Mouse (Mus musculus): ENCODE results near the gene Cnnm1. TPM values are rescaled to one million over a fixed set of nuclear protein-coding genes. Genes with fewer than 3 reads are reported as not detected.

Gene Cnnm1
- total RNA-seq (2017), result not detected in 2 replicates

DNA sequence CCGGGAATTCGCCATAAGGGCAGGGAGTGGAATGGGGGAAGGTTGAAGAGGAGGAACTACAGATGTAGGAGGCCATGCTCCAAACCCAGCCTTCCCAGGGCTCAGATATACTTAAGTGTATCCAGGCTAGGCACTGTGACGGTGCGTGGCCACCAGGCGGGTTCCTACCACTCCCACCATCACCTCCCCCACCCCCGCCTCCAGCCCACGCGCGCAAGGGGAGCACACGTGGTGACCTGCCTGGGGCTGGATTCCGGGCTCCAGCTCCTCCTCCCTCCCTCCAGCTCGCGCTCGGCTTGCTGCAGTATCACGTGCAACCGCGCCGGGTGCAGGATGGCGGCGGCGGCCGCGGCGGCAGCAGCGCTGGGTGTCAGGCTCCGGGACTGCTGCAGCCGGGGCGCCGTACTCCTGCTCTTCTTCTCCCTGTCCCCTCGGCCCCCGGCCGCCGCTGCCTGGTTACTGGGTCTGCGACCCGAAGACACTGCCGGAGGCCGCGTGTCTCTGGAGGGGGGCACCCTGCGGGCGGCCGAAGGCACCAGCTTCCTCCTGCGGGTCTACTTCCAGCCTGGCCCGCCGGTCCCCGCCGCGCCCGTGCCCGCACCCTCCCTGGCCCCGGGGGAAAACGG is at the start of gene Cnnm1:
TSS of gene Cnnm1 (plus strand) at position 325 of the 626 bp plus-strand sequence.
- peak; percentile 49 to 71; a peak in 3 of 4 replicates for ATAC-seq (replicated peaks in 1 of 2; ENCODE audit: insufficient read depth in 1 of 2, low FRiP score in 2 of 2, low TSS enrichment in 1 of 2, low read depth in 1 of 2, poor library complexity in 2 of 2, severe bottlenecking in 2 of 2)

- ATAC-seq (replicated peaks in 1 of 2; ENCODE audit: insufficient read depth in 1 of 2, low FRiP score in 2 of 2, low TSS enrichment in 1 of 2, low read depth in 1 of 2, poor library complexity in 2 of 2, severe bottlenecking in 2 of 2), result peak; percentile 32 to 51; a peak in 2 of 4 replicates
Observed at GRCm38 (mm10) chr19:43396327-43396726, 43.9 kb upstream of the Cnnm1 start.

GRCm38 (mm10) chr19:43407181-43407580 is 33.1 kb upstream of the Cnnm1 start:
- ATAC-seq (replicated peaks in 1 of 2; ENCODE audit: insufficient read depth in 1 of 2, low FRiP score in 2 of 2, low TSS enrichment in 1 of 2, low read depth in 1 of 2, poor library complexity in 2 of 2, severe bottlenecking in 2 of 2), result no peak

DNA sequence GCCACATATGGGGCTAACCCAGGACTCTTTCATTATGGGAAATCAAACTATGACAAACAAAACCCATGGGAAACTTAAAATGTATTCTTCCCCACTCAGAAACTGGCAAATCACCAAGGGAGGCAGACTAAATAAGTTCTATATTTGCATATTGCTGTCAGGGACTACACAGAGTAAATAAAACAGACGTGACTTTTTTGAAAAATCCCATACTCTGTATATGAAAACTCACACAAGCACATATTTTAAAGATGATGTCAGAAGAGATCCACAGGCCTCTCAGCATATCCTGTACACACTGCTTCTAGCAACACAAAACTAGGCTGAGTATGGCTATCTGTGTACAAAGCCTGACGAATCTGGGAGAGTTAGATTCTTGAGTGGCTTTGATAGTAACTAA is 24.7 kb upstream of the Cnnm1 start:
- no peak for ATAC-seq (replicated peaks in 1 of 2; ENCODE audit: insufficient read depth in 1 of 2, low FRiP score in 2 of 2, low TSS enrichment in 1 of 2, low read depth in 1 of 2, poor library complexity in 2 of 2, severe bottlenecking in 2 of 2)

GRCm38 (mm10) chr19:43420506-43420905 is 19.7 kb upstream of the Cnnm1 start:
- ATAC-seq (replicated peaks in 1 of 2; ENCODE audit: insufficient read depth in 1 of 2, low FRiP score in 2 of 2, low TSS enrichment in 1 of 2, low read depth in 1 of 2, poor library complexity in 2 of 2, severe bottlenecking in 2 of 2), result no peak

- ATAC-seq (replicated peaks in 1 of 2; ENCODE audit: insufficient read depth in 1 of 2, low FRiP score in 2 of 2, low TSS enrichment in 1 of 2, low read depth in 1 of 2, poor library complexity in 2 of 2, severe bottlenecking in 2 of 2), result no peak
Observed at GRCm38 (mm10) chr19:43424082-43424481, 16.2 kb upstream of the Cnnm1 start.

DNA sequence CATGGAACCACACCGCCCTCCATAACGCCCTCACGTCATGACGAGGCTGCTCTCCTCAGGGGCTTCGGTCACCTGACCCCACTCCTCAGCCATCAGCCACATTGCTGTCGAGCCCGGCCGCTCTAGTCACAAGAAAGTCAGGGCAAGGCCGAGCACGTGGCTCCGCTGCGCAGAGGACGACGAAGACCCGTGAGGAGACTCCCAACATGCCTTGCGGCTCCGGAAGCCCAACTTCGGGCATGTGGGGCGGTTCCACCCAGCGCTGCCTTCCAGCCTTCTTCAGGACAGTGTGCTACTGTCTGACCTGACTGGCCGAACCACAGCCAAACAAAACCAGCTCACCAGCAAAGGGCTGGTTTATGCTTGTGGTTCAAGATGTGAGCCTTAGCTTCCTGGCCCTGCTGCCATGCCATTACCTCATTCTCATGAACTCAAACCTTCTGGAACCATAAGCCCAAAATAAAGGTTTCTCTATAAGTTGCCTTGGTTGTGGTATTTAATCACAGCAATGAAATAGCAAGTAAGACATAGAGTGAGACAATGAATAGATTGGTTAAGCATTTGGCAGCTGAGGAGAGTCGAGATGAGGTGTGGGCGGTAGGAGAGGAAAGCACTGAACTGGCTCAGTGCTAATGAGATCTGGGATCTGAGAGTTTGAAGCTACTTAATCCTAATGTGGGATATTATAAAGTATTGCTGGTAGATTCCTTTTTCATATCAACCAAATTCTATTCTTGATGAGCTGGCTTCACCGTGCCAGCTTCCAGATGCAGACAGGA is 12.6 kb upstream of the Cnnm1 start:
- no peak for ATAC-seq (replicated peaks in 1 of 2; ENCODE audit: insufficient read depth in 1 of 2, low FRiP score in 2 of 2, low TSS enrichment in 1 of 2, low read depth in 1 of 2, poor library complexity in 2 of 2, severe bottlenecking in 2 of 2)

GRCm38 (mm10) chr19:43439246-43439645 is 990 bp upstream of the Cnnm1 start:
- ATAC-seq (replicated peaks in 1 of 2; ENCODE audit: insufficient read depth in 1 of 2, low FRiP score in 2 of 2, low TSS enrichment in 1 of 2, low read depth in 1 of 2, poor library complexity in 2 of 2, severe bottlenecking in 2 of 2), result no peak

DNA sequence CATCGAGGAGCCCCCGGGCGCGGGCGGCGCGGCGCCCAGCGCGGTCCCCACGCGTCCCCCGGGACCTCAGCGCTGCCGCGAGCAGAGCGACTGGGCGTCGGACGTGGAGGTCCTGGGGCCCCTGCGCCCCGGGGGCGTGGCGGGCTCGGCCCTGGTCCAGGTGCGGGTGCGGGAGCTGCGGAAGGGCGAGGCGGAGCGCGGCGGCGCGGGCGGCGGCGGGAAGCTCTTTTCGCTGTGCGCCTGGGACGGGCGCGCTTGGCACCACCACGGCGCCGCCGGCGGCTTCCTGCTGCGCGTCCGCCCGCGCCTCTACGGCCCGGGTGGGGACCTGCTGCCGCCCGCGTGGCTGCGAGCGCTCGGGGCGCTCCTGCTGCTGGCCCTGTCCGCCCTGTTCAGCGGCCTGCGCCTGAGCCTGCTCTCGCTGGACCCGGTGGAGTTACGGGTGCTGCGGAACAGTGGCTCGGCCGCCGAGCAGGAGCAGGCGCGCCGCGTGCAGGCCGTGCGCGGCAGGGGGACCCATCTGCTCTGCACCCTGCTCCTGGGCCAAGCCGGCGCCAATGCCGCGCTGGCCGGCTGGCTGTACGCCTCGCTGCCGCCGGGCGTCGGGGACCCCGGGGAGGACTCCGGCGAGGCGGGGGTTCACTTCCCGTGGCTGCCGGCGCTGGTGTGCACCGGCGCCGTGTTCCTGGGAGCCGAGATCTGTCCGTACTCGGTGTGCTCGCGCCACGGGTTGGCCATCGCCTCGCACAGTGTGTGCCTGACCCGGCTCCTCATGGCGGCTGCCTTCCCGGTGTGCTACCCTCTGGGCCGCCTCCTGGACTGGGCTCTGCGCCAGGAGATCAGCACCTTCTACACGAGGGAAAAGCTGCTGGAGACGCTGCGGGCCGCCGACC is 778 bp downstream of the Cnnm1 start:
- ATAC-seq (replicated peaks in 1 of 2; ENCODE audit: insufficient read depth in 1 of 2, low FRiP score in 2 of 2, low TSS enrichment in 1 of 2, low read depth in 1 of 2, poor library complexity in 2 of 2, severe bottlenecking in 2 of 2), result no peak

DNA sequence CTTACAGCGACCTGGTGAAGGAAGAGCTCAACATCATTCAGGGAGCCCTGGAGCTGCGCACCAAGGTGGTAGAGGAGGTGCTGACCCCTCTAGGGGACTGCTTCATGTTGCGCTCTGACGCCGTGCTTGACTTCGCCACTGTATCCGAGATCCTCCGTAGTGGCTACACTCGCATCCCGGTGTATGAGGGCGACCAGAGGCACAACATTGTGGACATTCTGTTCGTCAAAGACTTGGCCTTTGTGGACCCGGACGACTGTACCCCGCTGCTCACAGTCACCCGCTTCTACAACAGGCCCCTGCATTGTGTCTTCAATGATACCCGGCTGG is 1.4 kb downstream of the Cnnm1 start:
- no peak for ATAC-seq (replicated peaks in 1 of 2; ENCODE audit: insufficient read depth in 1 of 2, low FRiP score in 2 of 2, low TSS enrichment in 1 of 2, low read depth in 1 of 2, poor library complexity in 2 of 2, severe bottlenecking in 2 of 2)

GRCm38 (mm10) chr19:43442269-43442668 is 2.0 kb downstream of the Cnnm1 start:
- ATAC-seq (replicated peaks in 1 of 2; ENCODE audit: insufficient read depth in 1 of 2, low FRiP score in 2 of 2, low TSS enrichment in 1 of 2, low read depth in 1 of 2, poor library complexity in 2 of 2, severe bottlenecking in 2 of 2), result no peak

- no peak for ATAC-seq (replicated peaks in 1 of 2; ENCODE audit: insufficient read depth in 1 of 2, low FRiP score in 2 of 2, low TSS enrichment in 1 of 2, low read depth in 1 of 2, poor library complexity in 2 of 2, severe bottlenecking in 2 of 2)
Observed at GRCm38 (mm10) chr19:43442906-43443305, 2.7 kb downstream of the Cnnm1 start.

DNA sequence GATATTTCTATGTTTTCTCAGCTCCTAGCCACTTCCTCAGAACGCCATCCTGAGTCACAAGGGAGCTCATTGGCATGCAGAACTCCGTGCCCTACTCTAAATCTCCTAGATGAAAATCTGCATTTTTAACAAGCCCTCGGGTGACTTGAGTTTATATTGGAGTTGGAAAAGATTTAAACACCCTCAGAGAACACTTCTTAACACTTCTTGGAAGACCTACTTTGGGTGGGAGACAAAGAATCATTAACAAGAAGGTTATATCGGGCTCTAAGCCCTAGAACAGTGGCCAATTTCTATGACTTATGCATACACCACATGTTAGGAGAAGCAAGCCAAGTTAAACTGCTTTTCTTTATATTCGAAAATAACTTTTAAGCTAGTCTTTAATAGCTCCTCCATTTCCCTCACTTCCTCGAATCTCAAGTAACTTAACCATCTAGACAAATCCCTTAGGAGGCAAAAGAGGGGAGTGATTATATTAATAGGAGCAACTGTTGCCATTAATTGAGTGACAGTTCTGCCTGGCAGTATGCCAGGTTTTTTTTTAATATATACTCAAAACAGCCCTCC is 4.5 kb downstream of the Cnnm1 start:
- ATAC-seq (replicated peaks in 1 of 2; ENCODE audit: insufficient read depth in 1 of 2, low FRiP score in 2 of 2, low TSS enrichment in 1 of 2, low read depth in 1 of 2, poor library complexity in 2 of 2, severe bottlenecking in 2 of 2), result no peak

- no peak for ATAC-seq (replicated peaks in 1 of 2; ENCODE audit: insufficient read depth in 1 of 2, low FRiP score in 2 of 2, low TSS enrichment in 1 of 2, low read depth in 1 of 2, poor library complexity in 2 of 2, severe bottlenecking in 2 of 2)
Observed at GRCm38 (mm10) chr19:43451563-43451962, 11.3 kb downstream of the Cnnm1 start.

GRCm38 (mm10) chr19:43452176-43452575 is 11.9 kb downstream of the Cnnm1 start:
- no peak for ATAC-seq (replicated peaks in 1 of 2; ENCODE audit: insufficient read depth in 1 of 2, low FRiP score in 2 of 2, low TSS enrichment in 1 of 2, low read depth in 1 of 2, poor library complexity in 2 of 2, severe bottlenecking in 2 of 2)

GRCm38 (mm10) chr19:43453025-43453424 is 12.8 kb downstream of the Cnnm1 start:
- ATAC-seq (replicated peaks in 1 of 2; ENCODE audit: insufficient read depth in 1 of 2, low FRiP score in 2 of 2, low TSS enrichment in 1 of 2, low read depth in 1 of 2, poor library complexity in 2 of 2, severe bottlenecking in 2 of 2), result no peak

GRCm38 (mm10) chr19:43459948-43460347 is 19.7 kb downstream of the Cnnm1 start:
- no peak for ATAC-seq (replicated peaks in 1 of 2; ENCODE audit: insufficient read depth in 1 of 2, low FRiP score in 2 of 2, low TSS enrichment in 1 of 2, low read depth in 1 of 2, poor library complexity in 2 of 2, severe bottlenecking in 2 of 2)

DNA sequence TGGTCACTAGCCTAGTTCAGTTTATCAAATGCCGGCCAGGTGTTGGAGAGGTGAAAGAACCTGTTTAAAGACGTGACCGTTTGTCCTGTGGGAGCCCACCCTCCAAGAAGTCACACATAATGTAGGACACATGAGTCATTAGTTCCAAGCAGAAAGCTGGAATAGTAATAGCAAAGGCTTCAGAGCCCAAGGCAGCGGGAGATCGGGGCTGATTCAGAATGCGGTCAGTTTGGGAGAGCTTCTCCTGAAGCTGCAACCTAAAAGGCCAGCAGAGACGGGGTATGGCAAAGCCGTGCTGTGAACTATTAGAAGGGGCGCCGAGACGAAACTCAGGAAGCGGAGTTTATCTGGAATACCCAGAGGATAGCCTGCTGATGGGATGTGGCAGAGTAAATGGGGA is 20.2 kb downstream of the Cnnm1 start:
- no peak for ATAC-seq (replicated peaks in 1 of 2; ENCODE audit: insufficient read depth in 1 of 2, low FRiP score in 2 of 2, low TSS enrichment in 1 of 2, low read depth in 1 of 2, poor library complexity in 2 of 2, severe bottlenecking in 2 of 2)
